Mouse (Mus musculus): Measurements from ENCODE around the gene Esp3.
"Not testable (repeated sequence)": the region's sequence is repeated elsewhere in the genome, so short reads cannot be mapped to it uniquely, and the experiment has no call there.

Esp3 gene

DNA sequence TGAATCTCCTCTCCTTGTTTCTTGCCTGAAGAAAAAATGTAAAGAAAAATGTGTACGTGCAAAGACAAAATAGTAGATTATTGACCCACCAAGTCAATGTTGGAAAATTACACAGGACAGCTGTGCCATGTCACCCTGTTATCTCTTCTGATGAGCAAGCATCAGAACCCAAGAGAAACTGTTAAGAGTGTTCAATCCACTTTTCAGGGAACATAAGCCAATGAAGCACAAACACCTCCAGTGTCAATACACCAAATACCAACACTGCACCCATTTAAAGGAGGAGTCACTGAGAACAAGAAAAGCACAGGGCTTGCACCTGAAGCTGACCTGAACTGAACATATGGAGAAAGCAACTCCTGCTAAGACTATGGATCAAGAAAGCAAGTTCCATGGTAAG is at the start of gene Esp3:
TSS of gene Esp3 (plus strand) at position 301 of the 400 bp plus-strand sequence.
- not testable (repeated sequence) for DNase-seq (ENCODE audit: low spot score)

DNA sequence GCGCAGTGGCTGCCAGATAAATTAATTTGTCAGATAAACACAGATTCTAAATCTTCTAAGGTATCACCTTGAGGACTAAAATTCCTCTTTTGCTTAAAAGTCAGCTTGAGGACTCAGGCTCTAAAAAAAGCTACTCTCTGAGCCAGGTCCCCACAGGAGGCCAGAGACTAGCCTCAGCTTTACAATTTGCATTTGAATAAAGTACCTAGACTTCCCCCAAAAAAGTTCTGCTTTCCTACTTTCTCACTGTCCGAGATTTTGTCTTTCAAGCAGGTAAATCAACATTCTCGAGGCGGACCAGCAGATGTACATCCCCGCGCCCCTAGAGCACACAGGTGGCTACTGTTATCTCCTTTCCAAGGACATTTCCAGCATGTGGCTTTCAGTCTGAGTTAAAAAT is 48.0 kb upstream of the Esp3 start:
- DNase-seq (ENCODE audit: low spot score), result not testable (repeated sequence)

- DNase-seq (ENCODE audit: low spot score), result no peak
These were observed 40.6 kb upstream of the Esp3 start for GRCm38 (mm10) chr17:40591297-40591696.

- no peak for DNase-seq (ENCODE audit: low spot score)
These were observed 33.6 kb upstream of the Esp3 start, which contains the start of gene Esp4 for GRCm38 (mm10) chr17:40598294-40598693. Gene Esp4, plus strand, starts transcription at chr17:40598594.

DNA sequence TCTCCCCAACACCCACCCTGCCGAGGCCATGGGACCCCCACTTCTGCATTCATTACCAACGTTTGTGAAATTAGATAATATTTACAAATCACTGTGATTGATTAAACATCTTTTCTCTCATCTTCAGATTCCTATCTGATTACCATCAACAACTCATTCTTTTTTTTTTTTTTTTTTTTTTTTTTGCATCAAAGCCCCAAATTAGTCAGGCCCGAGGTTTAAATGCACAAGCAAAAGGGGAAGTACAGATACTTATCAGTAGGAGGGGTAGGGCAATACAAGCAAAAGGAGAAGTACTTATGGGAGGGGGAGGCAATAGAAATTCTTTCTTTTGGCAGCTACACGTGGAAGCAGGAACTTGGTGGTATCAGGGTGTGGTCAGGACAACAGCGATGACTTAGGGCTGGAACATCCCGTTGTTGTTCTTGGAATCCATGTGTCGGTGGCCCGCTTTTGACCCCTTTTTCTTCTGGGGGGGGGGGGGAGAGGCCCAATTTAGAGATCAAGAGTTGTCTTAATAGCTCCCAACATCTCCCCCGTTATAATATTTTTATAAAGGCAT is 30.3 kb downstream of the Esp3 start:
- not testable (repeated sequence) for DNase-seq (ENCODE audit: low spot score)

GRCm38 (mm10) chr17:40663161-40663811 is 31.4 kb downstream of the Esp3 start:
- not testable (repeated sequence) for DNase-seq (ENCODE audit: low spot score)

All from layer of hippocampus, adult 11-12 months (tissue).